Comparison of ENCODE assay signal across 26 mouse cellular contexts in genomic region chr7:134696126-134696979, GRCm38 (mm10). TPM values are rescaled to one million over a fixed set of nuclear protein-coding genes. Genes with fewer than 3 reads are reported as not detected.
DNase-seq lines count a peak whose midpoint lies in the region; ATAC-seq and TF ChIP-seq lines count a peak whose summit lies in the region.
"Had no signal": no experiment of that assay in that cellular context is flagged by ENCODE, and none has a peak within 500 bp of the region (broad histone marks: within the 10 kb centered on the region; RNA-seq: fewer than 3 reads in every experiment).

No protein-coding gene starts in this region.

- 78% methylated on average over 10 of the region's 10 CpGs for WGBS in kidney, postnatal 0 days
- 84% methylated on average over 10 of the region's 10 CpGs for WGBS in midbrain, embryonic 14.5 days
- 92% methylated on average over 10 of the region's 10 CpGs for WGBS in heart, adult 2 months

- H3K27ac ChIP-seq in kidney, postnatal 0 days = 0 out of 2 replicates have a peak overlapping the region, but pooled peaks have one; percentile 1
- no peak overlapping the region for H3K27ac ChIP-seq in midbrain, embryonic 14.5 days (replicated peaks; ENCODE audit: low read depth, low read length)
- H3K27ac ChIP-seq in heart, adult 2 months = no peak overlapping the region
- H3K27ac ChIP-seq: embryonic facial prominence, embryonic 13.5 days; forebrain, embryonic 12.5 days; hindbrain, embryonic 12.5 days; liver, embryonic 14.5 days; neural tube, embryonic 15.5 days had no signal

- peaks cover 16% of the 10 kb centered on the region; the same call in 1 of the 2 replicates for H3K4me1 ChIP-seq in kidney, postnatal 0 days (replicated peaks; ENCODE audit: insufficient read depth, low read length)
- H3K4me1 ChIP-seq in midbrain, embryonic 14.5 days (ENCODE audit: control insufficient read depth, insufficient read depth, low read length) = no peaks in the 10 kb centered on the region
- peaks cover 31% of the 10 kb centered on the region for H3K4me1 ChIP-seq in heart, adult 2 months (ENCODE audit: control insufficient read depth, insufficient read depth, low read length)
- H3K4me1 ChIP-seq: neural tube, embryonic 15.5 days had no signal

- no peak for TF ChIP-seq POLR2A in heart, adult 2 months (IDR thresholded peaks at IDR 0.05; ENCODE audit: insufficient read depth, low read depth, low read length)

- no peak for TF ChIP-seq EP300 in heart, adult 2 months (IDR thresholded peaks at IDR 0.05; ENCODE audit: insufficient read depth, low read depth, low read length)

- no peaks in the 10 kb centered on the region for H3K79me2 ChIP-seq in heart, adult 2 months (replicated peaks; ENCODE audit: control insufficient read depth, insufficient read depth, low read length)

- DNase-seq in kidney, postnatal 0 days (ENCODE audit: low spot score) = no peak
- no peak for DNase-seq in kidney, adult 9 months
- peak; percentile 42 for DNase-seq in ZHBTc4 (ENCODE audit: low read depth, low spot score)
- DNase-seq in midbrain, embryonic 14.5 days = no peak
- DNase-seq in heart, adult 2 months = no peak
- DNase-seq in heart, postnatal 10 days = no peak
- DNase-seq: adrenal gland, postnatal 14 days; cerebellum, adult 11 months; cerebellum, adult 9-11 months; gastrocnemius, postnatal 36 days; heart, postnatal 14 days; kidney, postnatal 36 days; lung, embryonic 14.5 days; thymus, postnatal 14 days had no signal

- no peak overlapping the region for H3K9ac ChIP-seq in kidney, postnatal 0 days (ENCODE audit: low read depth, low read length)
- H3K9ac ChIP-seq in midbrain, embryonic 14.5 days (replicated peaks; ENCODE audit: low read length) = no peak overlapping the region
- H3K9ac ChIP-seq in heart, adult 2 months (ENCODE audit: low read depth, low read length) = no peak overlapping the region
- H3K9ac ChIP-seq: embryonic facial prominence, embryonic 13.5 days; forebrain, embryonic 12.5 days; heart, embryonic 12.5 days; hindbrain, embryonic 12.5 days; liver, embryonic 14.5 days; lung, embryonic 14.5 days; neural tube, embryonic 15.5 days had no signal

- H3K4me3 ChIP-seq in kidney, postnatal 0 days (replicated peaks; ENCODE audit: low read depth, low read length) = no peak overlapping the region
- no peak overlapping the region for H3K4me3 ChIP-seq in midbrain, embryonic 14.5 days (replicated peaks; ENCODE audit: low read depth, low read length)
- no peak overlapping the region for H3K4me3 ChIP-seq in heart, adult 2 months
- H3K4me3 ChIP-seq: embryonic facial prominence, embryonic 13.5 days; erythroblast, embryonic 14.5 days; forebrain, embryonic 12.5 days; heart, embryonic 12.5 days; hindbrain, embryonic 12.5 days; midbrain, embryonic 10.5 days; neural tube, embryonic 15.5 days had no signal

- TF ChIP-seq CTCF in kidney, postnatal 0 days (IDR thresholded peaks at IDR 0.05; ENCODE audit: low read depth) = no peak
- no peak for TF ChIP-seq CTCF in heart, adult 2 months (IDR thresholded peaks at IDR 0.05)

- no peaks in the 10 kb centered on the region for H3K36me3 ChIP-seq in kidney, postnatal 0 days (ENCODE audit: insufficient read depth, low read length)
- no peaks in the 10 kb centered on the region for H3K36me3 ChIP-seq in midbrain, embryonic 14.5 days (ENCODE audit: control insufficient read depth, insufficient read depth, low read length)
- 0 out of 2 replicates have a peak, but pooled peaks cover 2% of the 10 kb centered on the region for H3K36me3 ChIP-seq in heart, adult 2 months (ENCODE audit: control insufficient read depth, insufficient read depth, low read length)
- H3K36me3 ChIP-seq: embryonic facial prominence, embryonic 13.5 days; forebrain, embryonic 12.5 days; heart, embryonic 12.5 days; hindbrain, embryonic 12.5 days; midbrain, embryonic 10.5 days; neural tube, embryonic 15.5 days had no signal

- no peak for ATAC-seq in kidney, postnatal 0 days (replicated peaks; ENCODE audit: low FRiP score, low read depth)
- peak; percentile 8 to 40; a peak in 3 of 4 replicates for ATAC-seq in hematopoietic stem cell, adult 5-6 weeks (replicated peaks in 1 of 2; ENCODE audit: insufficient read depth in 1 of 2, low FRiP score in 2 of 2, low TSS enrichment in 1 of 2, low read depth in 1 of 2, poor library complexity in 2 of 2, severe bottlenecking in 2 of 2)
- ATAC-seq in megakaryocyte progenitor cell, adult 5-6 weeks (replicated peaks; ENCODE audit: poor library complexity) = peak; percentile 55
- ATAC-seq in midbrain, embryonic 14.5 days (ENCODE audit: low FRiP score, low TSS enrichment) = no peak
- ATAC-seq: inflammation-experienced regulatory T-cells, adult 6 months had no signal

- intact Hi-C loops in heart, adult 2 months (cut with DNase I) = no loop called here
- intact Hi-C loops in heart, postnatal 10 days (cut with DNase I) = no loop called here

- H3K27me3 ChIP-seq in kidney, postnatal 0 days (ENCODE audit: insufficient read depth, low read length) = no peaks in the 10 kb centered on the region
- no peaks in the 10 kb centered on the region for H3K27me3 ChIP-seq in midbrain, embryonic 14.5 days (ENCODE audit: control insufficient read depth, insufficient read depth, low read length)
- H3K27me3 ChIP-seq in heart, adult 2 months (ENCODE audit: control insufficient read depth, insufficient read depth, low read length) = no peaks in the 10 kb centered on the region
- H3K27me3 ChIP-seq: embryonic facial prominence, embryonic 13.5 days; forebrain, embryonic 12.5 days; heart, embryonic 12.5 days; hindbrain, embryonic 12.5 days; neural tube, embryonic 15.5 days had no signal

- no peak overlapping the region for H3K4me2 ChIP-seq in kidney, postnatal 0 days (ENCODE audit: low read length)
- no peak overlapping the region for H3K4me2 ChIP-seq in midbrain, embryonic 14.5 days (ENCODE audit: low read length)
- H3K4me2 ChIP-seq: embryonic facial prominence, embryonic 13.5 days; forebrain, embryonic 12.5 days; heart, embryonic 12.5 days; hindbrain, embryonic 12.5 days; lung, embryonic 14.5 days; neural tube, embryonic 15.5 days had no signal

- H3K9me3 ChIP-seq in kidney, postnatal 0 days (replicated peaks; ENCODE audit: low read length) = no peaks in the 10 kb centered on the region
- H3K9me3 ChIP-seq in midbrain, embryonic 14.5 days (ENCODE audit: control insufficient read depth, low read length) = no peaks in the 10 kb centered on the region
- H3K9me3 ChIP-seq: forebrain, embryonic 12.5 days; heart, embryonic 12.5 days; hindbrain, embryonic 12.5 days; midbrain, embryonic 10.5 days; neural tube, embryonic 15.5 days had no signal

RNA-seq across cellular contexts. Expression of gene Dock1, which starts 25.9 kb away (rescaled TPM):
- polyA plus RNA-seq in kidney, postnatal 0 days (2015; fragmentation: Nextera tagmentation; extraction: Ambion mirVana) = 23.9 and 27.6 TPM in 2 replicates
- 15.4 and 15.5 TPM in 2 replicates for total RNA-seq in hematopoietic stem cell, adult 5-6 weeks (2017)
- 12.1 and 16.7 TPM in 2 replicates for total RNA-seq in megakaryocyte progenitor cell, adult 5-6 weeks (2015)
- total RNA-seq in megakaryocyte progenitor cell, adult 5-6 weeks (2017) = 11.1 and 13.5 TPM in 2 replicates
- 4.3 and 8.4 TPM in 2 replicates for polyA plus RNA-seq in midbrain, embryonic 14.5 days (2014; fragmentation: Nextera tagmentation; extraction: Ambion mirVana)
- 10 to 100 TPM; 25.4 to 25.6 TPM for total RNA-seq in heart, adult 2 months (2021)
- 8.3 and 13.3 TPM in 2 replicates for polyA plus RNA-seq in heart, adult 2 months (2012; rRNA removed)
- 10 to 100 TPM; 46.8 to 47.5 TPM for total RNA-seq in heart, postnatal 10 days (2021)
- total RNA-seq: MEL had no signal
- polyA plus RNA-seq: erythroblast, embryonic 14.5 days had no signal

Comparison
In these comparisons a context has a peak if more than half of its experiments do, and no peak if none do; other contexts are left out.
1. ATAC-seq: peak in hematopoietic stem cell, adult 5-6 weeks (2 of 2) and megakaryocyte progenitor cell, adult 5-6 weeks (single experiment); none in kidney, postnatal 0 days (single experiment) and midbrain, embryonic 14.5 days (single experiment).